Mouse (Mus musculus): ENCODE measurements around the gene Pald1. TPM values are rescaled to one million over a fixed set of nuclear protein-coding genes. Genes with fewer than 3 reads are reported as not detected.

Gene Pald1
- polyA plus RNA-seq, 1 experiment from 2014 or later: 22.8 TPM

- H3K4me1 ChIP-seq: no peaks in the 10 kb centered on the region
- H3K9me3 ChIP-seq: no peaks in the 10 kb centered on the region
- no peaks in the 10 kb centered on the region for H3K36me3 ChIP-seq
- 53% methylated on average over 8 of the region's 8 CpGs for WGBS
- H3K4me2 ChIP-seq: no peak overlapping the region
- no peaks in the 10 kb centered on the region for H3K27me3 ChIP-seq
- no peak for ATAC-seq (ENCODE audit: insufficient number of reproducible peaks, low FRiP score, low TSS enrichment, low read depth)
- no peak overlapping the region for H3K4me3 ChIP-seq
- H3K27ac ChIP-seq: no peak overlapping the region
- H3K9ac ChIP-seq: no peak overlapping the region
Measured at GRCm38 (mm10) chr10:61294242-61294641, 89.1 kb downstream of the Pald1 start.

- H3K9ac ChIP-seq: no peak overlapping the region
- no peaks in the 10 kb centered on the region for H3K9me3 ChIP-seq
- H3K27ac ChIP-seq: peak overlapping the region; percentile 43; the same call in 1 of the 2 replicates
- WGBS: 58% methylated on average over 2 of the region's 2 CpGs
- peaks cover 13% of the 10 kb centered on the region for H3K4me1 ChIP-seq
- no peaks in the 10 kb centered on the region for H3K36me3 ChIP-seq
- H3K27me3 ChIP-seq: no peaks in the 10 kb centered on the region
- no peak for ATAC-seq (ENCODE audit: insufficient number of reproducible peaks, low FRiP score, low TSS enrichment, low read depth)
- H3K4me3 ChIP-seq: no peak overlapping the region
- no peak overlapping the region for H3K4me2 ChIP-seq
Measured at GRCm38 (mm10) chr10:61290479-61290878, 92.9 kb downstream of the Pald1 start.

- Histone ChIP-seq H3K27ac (no peak overlapping the region), H3K36me3 (no peaks in the 10 kb centered on the region), H3K9me3 (no peaks in the 10 kb centered on the region), H3K4me1 (peaks cover 17% of the 10 kb centered on the region), H3K27me3 (no peaks in the 10 kb centered on the region), H3K4me2 (no peak overlapping the region), H3K9ac (no peak overlapping the region), H3K4me3 (no peak overlapping the region)
- ATAC-seq (ENCODE audit: insufficient number of reproducible peaks, low FRiP score, low TSS enrichment, low read depth): no peak
- WGBS: 65% methylated on average over 2 of the region's 2 CpGs
Measured at GRCm38 (mm10) chr10:61290016-61290415, 93.3 kb downstream of the Pald1 start.

GRCm38 (mm10) chr10:61286246-61286645, 97.1 kb downstream of the Pald1 start:
- Histone ChIP-seq H3K4me3 (no peak overlapping the region), H3K4me2 (0 out of 2 replicates have a peak overlapping the region, but pooled peaks have one; percentile 5), H3K4me1 (peaks cover 21% of the 10 kb centered on the region), H3K27ac (peak overlapping the region; percentile 55), H3K9ac (no peak overlapping the region), H3K36me3 (no peaks in the 10 kb centered on the region), H3K9me3 (no peaks in the 10 kb centered on the region), H3K27me3 (no peaks in the 10 kb centered on the region)
- WGBS: 40% methylated on average over 7 of the region's 7 CpGs
- ATAC-seq (ENCODE audit: insufficient number of reproducible peaks, low FRiP score, low TSS enrichment, low read depth): peak; percentile 59

GRCm38 (mm10) chr10:61285271-61285670, 98.1 kb downstream of the Pald1 start:
- Histone ChIP-seq H3K27me3 (no peaks in the 10 kb centered on the region), H3K9ac (no peak overlapping the region), H3K9me3 (no peaks in the 10 kb centered on the region), H3K4me1 (peaks cover 21% of the 10 kb centered on the region), H3K27ac (peak overlapping the region; percentile 55), H3K4me3 (no peak overlapping the region), H3K4me2 (no peak overlapping the region), H3K36me3 (no peaks in the 10 kb centered on the region)
- 67% methylated on average over 11 of the region's 11 CpGs for WGBS
- ATAC-seq (ENCODE audit: insufficient number of reproducible peaks, low FRiP score, low TSS enrichment, low read depth): 0 out of 2 replicates have a peak, but pooled peaks have one; percentile 54

GRCm38 (mm10) chr10:61284309-61284708, 99.0 kb downstream of the Pald1 start:
- WGBS: 90% methylated on average over 4 of the region's 4 CpGs
- ATAC-seq (ENCODE audit: insufficient number of reproducible peaks, low FRiP score, low TSS enrichment, low read depth): no peak

GRCm38 (mm10) chr10:61281115-61281514, 102.2 kb downstream of the Pald1 start:
- 75% methylated on average over 5 of the region's 5 CpGs for WGBS

More at GRCm38 (mm10) chr10:61284309-61284708, 99.0 kb downstream of the Pald1 start:
- Histone ChIP-seq H3K4me1 (peaks cover 21% of the 10 kb centered on the region), H3K4me2 (no peak overlapping the region), H3K9ac (no peak overlapping the region), H3K27ac (no peak overlapping the region), H3K27me3 (no peaks in the 10 kb centered on the region), H3K4me3 (no peak overlapping the region), H3K36me3 (no peaks in the 10 kb centered on the region), H3K9me3 (no peaks in the 10 kb centered on the region)

GRCm38 (mm10) chr10:61277918-61278674, 105.2 kb downstream of the Pald1 start:
- 63% methylated on average over 14 of the region's 14 CpGs for WGBS
- H3K9me3 ChIP-seq: no peaks in the 10 kb centered on the region
- no peaks in the 10 kb centered on the region for H3K36me3 ChIP-seq
- H3K4me1 ChIP-seq: peaks cover 27% of the 10 kb centered on the region
- no peak overlapping the region for H3K9ac ChIP-seq
- no peak overlapping the region for H3K4me3 ChIP-seq
- H3K27me3 ChIP-seq: no peaks in the 10 kb centered on the region
- H3K4me2 ChIP-seq: no peak overlapping the region
- no peak for ATAC-seq (ENCODE audit: insufficient number of reproducible peaks, low FRiP score, low TSS enrichment, low read depth)
- H3K27ac ChIP-seq: no peak overlapping the region

More at GRCm38 (mm10) chr10:61281115-61281514, 102.2 kb downstream of the Pald1 start:
- Histone ChIP-seq H3K9ac (no peak overlapping the region), H3K4me1 (peaks cover 16% of the 10 kb centered on the region), H3K27me3 (no peaks in the 10 kb centered on the region), H3K4me3 (no peak overlapping the region), H3K4me2 (no peak overlapping the region), H3K36me3 (no peaks in the 10 kb centered on the region), H3K9me3 (no peaks in the 10 kb centered on the region), H3K27ac (no peak overlapping the region)
- ATAC-seq (ENCODE audit: insufficient number of reproducible peaks, low FRiP score, low TSS enrichment, low read depth): no peak

- Histone ChIP-seq H3K4me2 (no peak overlapping the region), H3K9ac (no peak overlapping the region), H3K4me3 (no peak overlapping the region), H3K27ac (no peak overlapping the region), H3K36me3 (no peaks in the 10 kb centered on the region), H3K27me3 (no peaks in the 10 kb centered on the region), H3K9me3 (no peaks in the 10 kb centered on the region), H3K4me1 (peaks cover 37% of the 10 kb centered on the region)
- WGBS: 89% methylated on average over 6 of the region's 6 CpGs
- ATAC-seq (ENCODE audit: insufficient number of reproducible peaks, low FRiP score, low TSS enrichment, low read depth): no peak
Measured at GRCm38 (mm10) chr10:61277051-61277450, 106.3 kb downstream of the Pald1 start.

- H3K9ac ChIP-seq: no peak overlapping the region
- ATAC-seq (ENCODE audit: insufficient number of reproducible peaks, low FRiP score, low TSS enrichment, low read depth): peak; percentile 19; the same call in 1 of the 2 replicates
- peaks cover 44% of the 10 kb centered on the region for H3K4me1 ChIP-seq
- no peak overlapping the region for H3K4me3 ChIP-seq
- WGBS: 8% methylated on average over 5 of the region's 5 CpGs
- no peak overlapping the region for H3K4me2 ChIP-seq
- no peaks in the 10 kb centered on the region for H3K9me3 ChIP-seq
- H3K27ac ChIP-seq: no peak overlapping the region
- no peaks in the 10 kb centered on the region for H3K36me3 ChIP-seq
- no peaks in the 10 kb centered on the region for H3K27me3 ChIP-seq
Measured at GRCm38 (mm10) chr10:61275669-61276110, 107.6 kb downstream of the Pald1 start.

GRCm38 (mm10) chr10:61274532-61274931, 108.8 kb downstream of the Pald1 start:
- Histone ChIP-seq H3K4me1 (peaks cover 44% of the 10 kb centered on the region), H3K36me3 (no peaks in the 10 kb centered on the region), H3K27ac (0 out of 2 replicates have a peak overlapping the region, but pooled peaks have one; percentile 6), H3K4me2 (no peak overlapping the region), H3K4me3 (no peak overlapping the region), H3K9ac (no peak overlapping the region), H3K27me3 (no peaks in the 10 kb centered on the region), H3K9me3 (no peaks in the 10 kb centered on the region)
- 49% methylated on average over 2 of the region's 2 CpGs for WGBS
- no peak for ATAC-seq (ENCODE audit: insufficient number of reproducible peaks, low FRiP score, low TSS enrichment, low read depth)

GRCm38 (mm10) chr10:61273844-61274215, 109.5 kb downstream of the Pald1 start:
- no peaks in the 10 kb centered on the region for H3K9me3 ChIP-seq
- H3K4me3 ChIP-seq: peak overlapping the region; percentile 63
- ATAC-seq (ENCODE audit: insufficient number of reproducible peaks, low FRiP score, low TSS enrichment, low read depth): no peak
- peak overlapping the region; percentile 93 for H3K4me2 ChIP-seq
- H3K9ac ChIP-seq: peak overlapping the region; percentile 68; the same call in 1 of the 2 replicates
- no peaks in the 10 kb centered on the region for H3K27me3 ChIP-seq
- 32% methylated on average over 7 of the region's 7 CpGs for WGBS
- H3K4me1 ChIP-seq: peaks cover 44% of the 10 kb centered on the region
- peak overlapping the region; percentile 84 for H3K27ac ChIP-seq
- no peaks in the 10 kb centered on the region for H3K36me3 ChIP-seq
